Comparison of ENCODE assay signal across 8 mouse cellular contexts in genomic region chr9:50723406-50723805, GRCm38 (mm10). TPM values are rescaled to one million over a fixed set of nuclear protein-coding genes. Genes with fewer than 3 reads are reported as not detected.
A peak's percentile ranks its signal among the peaks of the same experiment; 100 is the strongest.
DNase-seq lines count a peak whose midpoint lies in the region; ATAC-seq and TF ChIP-seq lines count a peak whose summit lies in the region.

No protein-coding gene starts in this region.

- H3K36me3 ChIP-seq in midbrain, embryonic 13.5 days, result 0 out of 2 replicates have a peak, but pooled peaks cover 4% of the 10 kb centered on the region
- no peaks in the 10 kb centered on the region for H3K36me3 ChIP-seq in midbrain, embryonic 11.5 days (ENCODE audit: control insufficient read depth, insufficient read depth, low read length)
- no peaks in the 10 kb centered on the region for H3K36me3 ChIP-seq in heart, embryonic 16.5 days (ENCODE audit: control insufficient read depth, insufficient read depth)
- H3K36me3 ChIP-seq in midbrain, postnatal 0 days (ENCODE audit: insufficient read depth, low read length), result no peaks in the 10 kb centered on the region

- 69% methylated on average over 7 of the region's 7 CpGs for WGBS in midbrain, embryonic 13.5 days
- WGBS in midbrain, embryonic 11.5 days, result 86% methylated on average over 7 of the region's 7 CpGs
- 15% methylated on average over 7 of the region's 7 CpGs for WGBS in heart, embryonic 16.5 days
- WGBS in midbrain, postnatal 0 days, result 42% methylated on average over 7 of the region's 7 CpGs

- no peaks in the 10 kb centered on the region for H3K27me3 ChIP-seq in midbrain, embryonic 13.5 days
- H3K27me3 ChIP-seq in midbrain, embryonic 11.5 days (ENCODE audit: control insufficient read depth, insufficient read depth, low read length), result no peaks in the 10 kb centered on the region
- H3K27me3 ChIP-seq in heart, embryonic 16.5 days (ENCODE audit: control insufficient read depth, insufficient read depth, low read length), result no peaks in the 10 kb centered on the region
- H3K27me3 ChIP-seq in midbrain, postnatal 0 days (ENCODE audit: insufficient read depth, low read length), result no peaks in the 10 kb centered on the region

- TF ChIP-seq CTCF in midbrain, postnatal 0 days (IDR thresholded peaks at IDR 0.05), result no peak

- no peak for DNase-seq in midbrain, embryonic 11.5 days (ENCODE audit: low spot score, missing footprints)
- DNase-seq in cerebellum, postnatal 36 days, result peak; percentile 84 to 93
- peak; percentile 79 for DNase-seq in layer of hippocampus, adult 9-11 months
- peak; percentile 86 for DNase-seq in midbrain, postnatal 0 days (ENCODE audit: low spot score)
- DNase-seq in thymus, postnatal 14 days, result no peak
- no peak for DNase-seq in retina, embryonic 14.5 days (ENCODE audit: low spot score)

- no peaks in the 10 kb centered on the region for H3K9me3 ChIP-seq in midbrain, embryonic 13.5 days
- no peaks in the 10 kb centered on the region for H3K9me3 ChIP-seq in midbrain, embryonic 11.5 days (ENCODE audit: control insufficient read depth, low read length)
- H3K9me3 ChIP-seq in heart, embryonic 16.5 days (replicated peaks; ENCODE audit: control insufficient read depth, low read length), result no peaks in the 10 kb centered on the region
- H3K9me3 ChIP-seq in midbrain, postnatal 0 days (ENCODE audit: low read length), result no peaks in the 10 kb centered on the region

- H3K4me2 ChIP-seq in midbrain, embryonic 13.5 days (replicated peaks), result peak overlapping the region; percentile 1
- no peak overlapping the region for H3K4me2 ChIP-seq in midbrain, embryonic 11.5 days
- peak overlapping the region; percentile 68 for H3K4me2 ChIP-seq in heart, embryonic 16.5 days (ENCODE audit: low read depth, low read length)
- peak overlapping the region; percentile 16 for H3K4me2 ChIP-seq in midbrain, postnatal 0 days (ENCODE audit: low read depth, low read length, poor library complexity, severe bottlenecking)

- H3K9ac ChIP-seq in midbrain, embryonic 13.5 days (replicated peaks), result no peak overlapping the region
- H3K9ac ChIP-seq in midbrain, embryonic 11.5 days (ENCODE audit: low read length), result no peak overlapping the region
- peak overlapping the region; percentile 66 for H3K9ac ChIP-seq in heart, embryonic 16.5 days (ENCODE audit: low read length)
- H3K9ac ChIP-seq in midbrain, postnatal 0 days (replicated peaks; ENCODE audit: low read length, poor library complexity, severe bottlenecking), result no peak overlapping the region

- ATAC-seq in midbrain, embryonic 13.5 days, result no peak
- no peak for ATAC-seq in midbrain, embryonic 11.5 days (ENCODE audit: low FRiP score)
- ATAC-seq in heart, embryonic 16.5 days (replicated peaks; ENCODE audit: extremely low read depth, insufficient read depth, low FRiP score), result peak; percentile 53
- ATAC-seq in midbrain, postnatal 0 days (ENCODE audit: low FRiP score), result no peak

- peak overlapping the region; percentile 65 for H3K27ac ChIP-seq in midbrain, embryonic 13.5 days
- H3K27ac ChIP-seq in midbrain, embryonic 11.5 days (ENCODE audit: low read depth, low read length), result no peak overlapping the region
- peak overlapping the region; percentile 98 for H3K27ac ChIP-seq in heart, embryonic 16.5 days (ENCODE audit: low read length)
- H3K27ac ChIP-seq in midbrain, postnatal 0 days (ENCODE audit: low read depth, low read length), result 0 out of 2 replicates have a peak overlapping the region, but pooled peaks have one; percentile 7

- no peak overlapping the region for H3K4me3 ChIP-seq in midbrain, embryonic 13.5 days (replicated peaks)
- no peak overlapping the region for H3K4me3 ChIP-seq in midbrain, embryonic 11.5 days (ENCODE audit: low read depth, low read length)
- H3K4me3 ChIP-seq in heart, embryonic 16.5 days (ENCODE audit: low read length), result peak overlapping the region; percentile 38
- no peak overlapping the region for H3K4me3 ChIP-seq in midbrain, postnatal 0 days (ENCODE audit: low read depth, low read length)

- peaks cover 61% of the 10 kb centered on the region for H3K4me1 ChIP-seq in midbrain, embryonic 13.5 days (replicated peaks)
- H3K4me1 ChIP-seq in midbrain, embryonic 11.5 days (ENCODE audit: control insufficient read depth, insufficient read depth, low read length), result peaks cover 23% of the 10 kb centered on the region
- peaks cover 46% of the 10 kb centered on the region for H3K4me1 ChIP-seq in heart, embryonic 16.5 days (ENCODE audit: control insufficient read depth, insufficient read depth, low read length)
- peaks cover 3% of the 10 kb centered on the region; the same call in 1 of the 2 replicates for H3K4me1 ChIP-seq in midbrain, postnatal 0 days (ENCODE audit: insufficient read depth, low read length)

RNA-seq across cellular contexts. Expression of gene Dixdc1, which starts 15.9 kb away (rescaled TPM):
- polyA plus RNA-seq in midbrain, embryonic 13.5 days (2015; fragmentation: Nextera tagmentation; extraction: Ambion mirVana), result 33.4 and 36.6 TPM in 2 replicates
- polyA plus RNA-seq in midbrain, embryonic 11.5 days (2014; fragmentation: Nextera tagmentation; extraction: Ambion mirVana), result 18.5 and 22.9 TPM in 2 replicates
- polyA plus RNA-seq in heart, embryonic 16.5 days (2015; fragmentation: Nextera tagmentation; extraction: Ambion mirVana), result 8.6 and 10.3 TPM in 2 replicates
- total RNA-seq in midbrain, postnatal 0 days (2014; rRNA removed), result 33.3 and 52.6 TPM in 2 replicates
- 26.1 and 28.6 TPM in 2 replicates for polyA plus RNA-seq in midbrain, postnatal 0 days (2015; fragmentation: Nextera tagmentation; extraction: Ambion mirVana)

RNA-seq across cellular contexts. Expression of gene 2310030G06Rik, which starts 22.9 kb away (rescaled TPM):
- 0.50 and 1.1 TPM in 2 replicates for polyA plus RNA-seq in midbrain, embryonic 13.5 days (2015; fragmentation: Nextera tagmentation; extraction: Ambion mirVana)
- polyA plus RNA-seq in midbrain, embryonic 11.5 days (2014; fragmentation: Nextera tagmentation; extraction: Ambion mirVana), result 0.88 and 1.2 TPM in 2 replicates
- 7.9 and 9.8 TPM in 2 replicates for polyA plus RNA-seq in heart, embryonic 16.5 days (2015; fragmentation: Nextera tagmentation; extraction: Ambion mirVana)
- total RNA-seq in midbrain, postnatal 0 days (2014; rRNA removed), result 1.3 and 1.5 TPM in 2 replicates
- 2.9 and 3.3 TPM in 2 replicates for polyA plus RNA-seq in midbrain, postnatal 0 days (2015; fragmentation: Nextera tagmentation; extraction: Ambion mirVana)

RNA-seq across cellular contexts. Expression of gene Cryab, which starts 27.7 kb away (rescaled TPM):
- polyA plus RNA-seq in midbrain, embryonic 13.5 days (2015; fragmentation: Nextera tagmentation; extraction: Ambion mirVana), result 3.5 and 4.0 TPM in 2 replicates
- polyA plus RNA-seq in midbrain, embryonic 11.5 days (2014; fragmentation: Nextera tagmentation; extraction: Ambion mirVana), result 5.3 and 6.1 TPM in 2 replicates
- 1,241 and 1,315 TPM in 2 replicates for polyA plus RNA-seq in heart, embryonic 16.5 days (2015; fragmentation: Nextera tagmentation; extraction: Ambion mirVana)
- total RNA-seq in midbrain, postnatal 0 days (2014; rRNA removed), result 6.2 and 11.3 TPM in 2 replicates
- polyA plus RNA-seq in midbrain, postnatal 0 days (2015; fragmentation: Nextera tagmentation; extraction: Ambion mirVana), result 18.7 and 19.7 TPM in 2 replicates

RNA-seq across cellular contexts. Expression of gene Hspb2, which starts 28.7 kb away (rescaled TPM):
- polyA plus RNA-seq in midbrain, embryonic 13.5 days (2015; fragmentation: Nextera tagmentation; extraction: Ambion mirVana), result 0.42 and 0.54 TPM in 2 replicates
- 0.48 and 0.81 TPM in 2 replicates for polyA plus RNA-seq in midbrain, embryonic 11.5 days (2014; fragmentation: Nextera tagmentation; extraction: Ambion mirVana)
- 242 and 286 TPM in 2 replicates for polyA plus RNA-seq in heart, embryonic 16.5 days (2015; fragmentation: Nextera tagmentation; extraction: Ambion mirVana)
- 1.1 and 5.2 TPM in 2 replicates for total RNA-seq in midbrain, postnatal 0 days (2014; rRNA removed)
- polyA plus RNA-seq in midbrain, postnatal 0 days (2015; fragmentation: Nextera tagmentation; extraction: Ambion mirVana), result 2.5 and 2.6 TPM in 2 replicates

RNA-seq across cellular contexts. Expression of gene Fdxacb1, which starts 44.6 kb away (rescaled TPM):
- polyA plus RNA-seq in midbrain, embryonic 13.5 days (2015; fragmentation: Nextera tagmentation; extraction: Ambion mirVana), result 11.5 and 14.3 TPM in 2 replicates
- 11.4 and 12.0 TPM in 2 replicates for polyA plus RNA-seq in midbrain, embryonic 11.5 days (2014; fragmentation: Nextera tagmentation; extraction: Ambion mirVana)
- polyA plus RNA-seq in heart, embryonic 16.5 days (2015; fragmentation: Nextera tagmentation; extraction: Ambion mirVana), result 10.7 and 11.0 TPM in 2 replicates
- total RNA-seq in midbrain, postnatal 0 days (2014; rRNA removed), result 9.7 and 14.1 TPM in 2 replicates
- 9.2 and 13.1 TPM in 2 replicates for polyA plus RNA-seq in midbrain, postnatal 0 days (2015; fragmentation: Nextera tagmentation; extraction: Ambion mirVana)

Comparison
In these comparisons a context has a peak if more than half of its experiments do, and no peak if none do; other contexts are left out.
1. DNase-seq: peak in cerebellum, postnatal 36 days (2 of 2), layer of hippocampus, adult 9-11 months (single experiment) and midbrain, postnatal 0 days (single experiment); none in midbrain, embryonic 11.5 days (single experiment), thymus, postnatal 14 days (single experiment) and retina, embryonic 14.5 days (single experiment).
2. RNA of gene Cryab, which starts 27.7 kb away (polyA plus RNA-seq): 1,241 to 1,315 TPM in heart, embryonic 16.5 days; 18.7 to 19.7 TPM in midbrain, postnatal 0 days, 5.3 to 6.1 TPM in midbrain, embryonic 11.5 days and 3.5 to 4.0 TPM in midbrain, embryonic 13.5 days; every median in the first group is over 10 times any median in the second.